Comparison of ENCODE assay signal across 8 mouse cellular contexts in the genomic region with DNA sequence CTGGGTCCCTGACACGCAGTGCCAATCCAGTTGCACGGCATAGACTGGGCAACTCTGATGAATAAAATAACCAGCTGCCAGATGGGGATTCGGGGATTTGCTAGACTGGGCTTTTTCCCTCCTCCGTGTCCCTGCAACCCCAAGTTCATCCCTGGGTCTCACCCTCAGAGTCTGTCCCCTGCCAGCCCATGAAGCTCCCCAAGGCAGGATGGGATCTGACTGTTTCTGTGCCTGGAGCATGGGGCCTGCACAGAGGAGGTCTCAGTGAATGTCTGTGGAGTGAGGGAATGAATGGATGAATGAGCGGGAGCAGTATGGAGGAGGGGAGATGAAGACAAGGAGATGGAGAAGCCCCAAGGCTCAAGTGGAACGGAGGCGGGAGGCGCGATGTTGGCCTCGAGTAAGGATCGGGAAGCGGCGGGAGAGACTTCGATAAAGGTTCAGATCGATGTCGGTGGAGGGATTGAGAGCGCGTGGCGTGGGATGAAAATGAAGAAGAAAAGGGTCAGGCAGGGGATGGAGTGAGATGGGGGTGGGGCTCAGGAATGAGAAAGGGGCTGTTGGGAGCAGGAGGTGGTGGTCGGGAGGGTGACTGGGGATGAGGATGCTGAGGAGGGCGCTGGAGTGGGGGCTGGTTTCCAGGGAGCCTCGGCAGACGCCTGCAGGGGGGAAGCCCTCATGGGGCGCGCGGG. TPM values are rescaled to one million over a fixed set of nuclear protein-coding genes. Genes with fewer than 3 reads are reported as not detected.
DNase-seq lines count a peak whose midpoint lies in the region; ATAC-seq and TF ChIP-seq lines count a peak whose summit lies in the region.

No protein-coding gene starts in this region.

- H3K27me3 ChIP-seq in hindbrain, embryonic 16.5 days (replicated peaks; ENCODE audit: control insufficient read depth, insufficient read depth, low read length) = no peaks in the 10 kb centered on the region
- H3K27me3 ChIP-seq in midbrain, postnatal 0 days (ENCODE audit: insufficient read depth, low read length) = no peaks in the 10 kb centered on the region

- H3K4me1 ChIP-seq in hindbrain, embryonic 16.5 days (ENCODE audit: control insufficient read depth, insufficient read depth, low read depth, low read length) = peaks cover 32% of the 10 kb centered on the region
- peaks cover 14% of the 10 kb centered on the region for H3K4me1 ChIP-seq in midbrain, postnatal 0 days (ENCODE audit: insufficient read depth, low read length)

- peak; percentile 56 for DNase-seq in embryo, embryonic 10 days (ENCODE audit: low spot score)
- DNase-seq in embryo, embryonic 9.5 days (ENCODE audit: extremely low spot score) = no peak
- DNase-seq in right cerebral cortex, postnatal 4 days = peak; percentile 60
- no peak for DNase-seq in right cerebral cortex, postnatal 25 days
- DNase-seq in midbrain, postnatal 0 days (ENCODE audit: low spot score) = peak; percentile 51
- DNase-seq in gastrocnemius, postnatal 36 days = no peak
- no peak for DNase-seq in adrenal gland, postnatal 36 days

- 1% methylated on average over 23 of the region's 26 CpGs for WGBS in hindbrain, embryonic 16.5 days
- WGBS in midbrain, postnatal 0 days = under 1% methylated on average over 24 of the region's 26 CpGs

- peak overlapping the region; percentile 88 for H3K4me2 ChIP-seq in hindbrain, embryonic 16.5 days (ENCODE audit: low read length)
- peak overlapping the region; percentile 68 for H3K4me2 ChIP-seq in midbrain, postnatal 0 days (ENCODE audit: low read depth, low read length, poor library complexity, severe bottlenecking)

- intact Hi-C loops in gastrocnemius, postnatal 36 days (cut with DNase I) = loop anchor here (10.0 kb wide), 1 partner anchor 201 kb away; no protein-coding TSS in a partner anchor

- H3K9me3 ChIP-seq in hindbrain, embryonic 16.5 days (ENCODE audit: control insufficient read depth, low read length) = no peaks in the 10 kb centered on the region
- H3K9me3 ChIP-seq in midbrain, postnatal 0 days (ENCODE audit: low read length) = no peaks in the 10 kb centered on the region

- peak overlapping the region; percentile 95 for H3K27ac ChIP-seq in hindbrain, embryonic 16.5 days (ENCODE audit: low read depth, low read length)
- peak overlapping the region; percentile 89 for H3K27ac ChIP-seq in midbrain, postnatal 0 days (ENCODE audit: low read depth, low read length)

- H3K9ac ChIP-seq in hindbrain, embryonic 16.5 days (ENCODE audit: low read depth, low read length) = peak overlapping the region; percentile 94
- H3K9ac ChIP-seq in midbrain, postnatal 0 days (replicated peaks; ENCODE audit: low read length, poor library complexity, severe bottlenecking) = peak overlapping the region; percentile 95

- H3K4me3 ChIP-seq in hindbrain, embryonic 16.5 days (ENCODE audit: low read length) = peak overlapping the region; percentile 79
- peak overlapping the region; percentile 81 for H3K4me3 ChIP-seq in midbrain, postnatal 0 days (ENCODE audit: low read depth, low read length)

- H3K36me3 ChIP-seq in hindbrain, embryonic 16.5 days (ENCODE audit: control insufficient read depth, insufficient read depth, low read length) = peaks cover 14% of the 10 kb centered on the region
- H3K36me3 ChIP-seq in midbrain, postnatal 0 days (ENCODE audit: insufficient read depth, low read length) = peaks cover 29% of the 10 kb centered on the region

- ATAC-seq in hindbrain, embryonic 16.5 days = peak; percentile 35
- peak; percentile 38 for ATAC-seq in midbrain, postnatal 0 days (ENCODE audit: low FRiP score)

- no peak for TF ChIP-seq CTCF in midbrain, postnatal 0 days (IDR thresholded peaks at IDR 0.05)

RNA-seq across cellular contexts. Expression of gene Arhgap33, which starts 0.8 kb away (rescaled TPM):
- polyA plus RNA-seq in hindbrain, embryonic 16.5 days (2015; fragmentation: Nextera tagmentation; extraction: Ambion mirVana) = 94.8 and 134 TPM in 2 replicates
- 67.0 and 68.2 TPM in 2 replicates for total RNA-seq in midbrain, postnatal 0 days (2014; rRNA removed)
- 113 TPM in 2 replicates for polyA plus RNA-seq in midbrain, postnatal 0 days (2015; fragmentation: Nextera tagmentation; extraction: Ambion mirVana)
- total RNA-seq in gastrocnemius, postnatal 36 days (2021) = 1 to 10 TPM in 1 of 2 experiments, under 1 TPM in 1; 0.49 to 1.0 TPM
- total RNA-seq in adrenal gland, postnatal 36 days (2021) = 1 to 10 TPM; 2.5 to 2.9 TPM

RNA-seq across cellular contexts. Expression of gene Hspb6, which starts 17.9 kb away (rescaled TPM):
- polyA plus RNA-seq in hindbrain, embryonic 16.5 days (2015; fragmentation: Nextera tagmentation; extraction: Ambion mirVana) = 14.2 TPM in 2 replicates
- total RNA-seq in midbrain, postnatal 0 days (2014; rRNA removed) = 5.9 and 6.2 TPM in 2 replicates
- polyA plus RNA-seq in midbrain, postnatal 0 days (2015; fragmentation: Nextera tagmentation; extraction: Ambion mirVana) = 13.4 and 13.5 TPM in 2 replicates
- total RNA-seq in gastrocnemius, postnatal 36 days (2021) = 1,000 to 10,000 TPM; 1,132 to 1,502 TPM
- total RNA-seq in adrenal gland, postnatal 36 days (2021) = 10 to 100 TPM; 27.1 to 28.3 TPM

RNA-seq across cellular contexts. Expression of gene Proser3, which starts 18.0 kb away (rescaled TPM):
- 6.8 and 7.5 TPM in 2 replicates for polyA plus RNA-seq in hindbrain, embryonic 16.5 days (2015; fragmentation: Nextera tagmentation; extraction: Ambion mirVana)
- 15.2 and 23.3 TPM in 2 replicates for total RNA-seq in midbrain, postnatal 0 days (2014; rRNA removed)
- polyA plus RNA-seq in midbrain, postnatal 0 days (2015; fragmentation: Nextera tagmentation; extraction: Ambion mirVana) = 3.3 and 3.4 TPM in 2 replicates
- total RNA-seq in gastrocnemius, postnatal 36 days (2021) = 1 to 10 TPM; 3.3 to 8.2 TPM
- total RNA-seq in adrenal gland, postnatal 36 days (2021) = 1 to 10 TPM; 7.8 to 8.5 TPM

RNA-seq across cellular contexts. Expression of gene Lin37, which starts 25.6 kb away (rescaled TPM):
- 51.0 and 58.7 TPM in 2 replicates for polyA plus RNA-seq in hindbrain, embryonic 16.5 days (2015; fragmentation: Nextera tagmentation; extraction: Ambion mirVana)
- total RNA-seq in midbrain, postnatal 0 days (2014; rRNA removed) = 15.7 and 32.0 TPM in 2 replicates
- 53.5 and 54.1 TPM in 2 replicates for polyA plus RNA-seq in midbrain, postnatal 0 days (2015; fragmentation: Nextera tagmentation; extraction: Ambion mirVana)
- total RNA-seq in gastrocnemius, postnatal 36 days (2021) = 10 to 100 TPM in 1 of 2 experiments, 1 to 10 TPM in 1; 9.6 to 12.4 TPM
- total RNA-seq in adrenal gland, postnatal 36 days (2021) = 10 to 100 TPM; 46.2 to 55.4 TPM

RNA-seq across cellular contexts. Expression of gene U2af1l4, which starts 29.0 kb away (rescaled TPM):
- polyA plus RNA-seq in hindbrain, embryonic 16.5 days (2015; fragmentation: Nextera tagmentation; extraction: Ambion mirVana) = 86.8 and 96.9 TPM in 2 replicates
- 54.7 and 64.2 TPM in 2 replicates for total RNA-seq in midbrain, postnatal 0 days (2014; rRNA removed)
- 96.4 and 97.0 TPM in 2 replicates for polyA plus RNA-seq in midbrain, postnatal 0 days (2015; fragmentation: Nextera tagmentation; extraction: Ambion mirVana)
- 10 to 100 TPM; 51.8 to 52.3 TPM for total RNA-seq in gastrocnemius, postnatal 36 days (2021)
- total RNA-seq in adrenal gland, postnatal 36 days (2021) = 10 to 100 TPM; 68.8 to 70.8 TPM

Comparison
In these comparisons a context has a peak if more than half of its experiments do, and no peak if none do; other contexts are left out.
1. DNase-seq: peak in embryo, embryonic 10 days (single experiment), right cerebral cortex, postnatal 4 days (single experiment) and midbrain, postnatal 0 days (single experiment); none in embryo, embryonic 9.5 days (single experiment), right cerebral cortex, postnatal 25 days (single experiment), gastrocnemius, postnatal 36 days (0 of 2) and adrenal gland, postnatal 36 days (0 of 2).
2. RNA of gene Arhgap33, which starts 0.8 kb away (total RNA-seq): 67.0 to 68.2 TPM in midbrain, postnatal 0 days; 2.5 to 2.9 TPM in adrenal gland, postnatal 36 days and 0.49 to 1.0 TPM in gastrocnemius, postnatal 36 days; every median in the first group is over 10 times any median in the second.
3. RNA of gene Hspb6, which starts 17.9 kb away (total RNA-seq): 1,132 to 1,502 TPM in gastrocnemius, postnatal 36 days; 27.1 to 28.3 TPM in adrenal gland, postnatal 36 days and 5.9 to 6.2 TPM in midbrain, postnatal 0 days; every median in the first group is over 10 times any median in the second.